Mouse (Mus musculus) liver, embryonic 14.5 days (tissue): ENCODE measurements at regions not wholly inside any gene's neighbourhood (a gene's known extent, or its start where the extent isn't known, plus 50 kb on each side); places are given as distances from the start of the nearest gene placed in this dataset.

ENCODE experiments used
- ATAC-seq: fragments of 200-750 bp; cut with Nextera tagmentation; 2 replicates; pipeline ENCODE4 v1.8.0; 2017; ENCODE audit warnings: moderate number of reproducible peaks, mild to moderate bottlenecking, moderate library complexity; ENCODE audit not compliant: insufficient read depth
- DNase-seq, 3 experiments: peaks; one replicate each; pipeline ENCODE4 v3.0.0-alpha.2; 2012 to 2013; ENCODE audit warnings: low read depth in 3 of 3, low spot score in 3 of 3
- H3K27ac ChIP-seq: fragments of 300-500 bp; sonication (generic); 2 replicates; pipeline ENCODE4 v1.5.1; 2014; ENCODE audit warnings: moderate library complexity, mild to moderate bottlenecking, control low read depth, inconsistent platforms
- H3K27me3 ChIP-seq: fragments of 300-500 bp; sonication (generic); 2 replicates; pipeline ENCODE4 v1.6.1; 2014; ENCODE audit warnings: mild to moderate bottlenecking, low read length, moderate library complexity; ENCODE audit not compliant: control insufficient read depth, insufficient read depth
- H3K36me3 ChIP-seq: fragments of 300-500 bp; sonication (generic); replicated peaks from 2 replicates; pipeline ENCODE4 v1.6.1; 2014; ENCODE audit warnings: low read depth; ENCODE audit not compliant: control insufficient read depth, insufficient read depth
- H3K4me1 ChIP-seq, 2 experiments: fragments of 200-500 bp in 1 of 2; fragments of 300-500 bp in 1 of 2; sonication (generic) in 1 of 2; replicated peaks; 2 replicates each; pipeline ENCODE4 v1.6.1; 2012 to 2014; ENCODE audit warnings: antibody characterized with exemption in 1 of 2, inconsistent platforms in 1 of 2, low read length in 1 of 2; ENCODE audit not compliant: control insufficient read depth in 2 of 2, insufficient read depth in 2 of 2
- H3K4me2 ChIP-seq: fragments of 300-500 bp; sonication (generic); 2 replicates; pipeline ENCODE4 v1.6.1; 2014; ENCODE audit warnings: low read depth, mild to moderate bottlenecking, control low read depth, moderate library complexity
- H3K4me3 ChIP-seq, 2 experiments: fragments of 200-500 bp in 1 of 2; fragments of 300-500 bp in 1 of 2; sonication (generic) in 1 of 2; 2 replicates each; pipeline ENCODE4 v1.5.1; 2012 to 2014; ENCODE audit warnings: low read depth in 2 of 2, low read length in 2 of 2, mild to moderate bottlenecking in 2 of 2, control low read depth in 1 of 2, inconsistent platforms in 1 of 2, moderate library complexity in 1 of 2; ENCODE audit not compliant: insufficient read depth in 1 of 2
- H3K9ac ChIP-seq: fragments of 300-500 bp; sonication (generic); replicated peaks from 2 replicates; pipeline ENCODE4 v1.6.1; 2014; ENCODE audit warnings: mild to moderate bottlenecking, control low read depth, moderate library complexity
- H3K9me3 ChIP-seq: fragments of 300-500 bp; sonication (generic); 2 replicates; pipeline ENCODE4 v1.6.1; 2016; ENCODE audit warnings: low read length, mixed read lengths; ENCODE audit not compliant: control insufficient read depth
- CTCF ChIP-seq: IDR thresholded peaks from 2 replicates; pipeline ENCODE4 v1.5.1; 2016; ENCODE audit warnings: antibody characterized with exemption, low read depth, control low read depth
- EP300 ChIP-seq: IDR thresholded peaks from 2 replicates; pipeline ENCODE4 v1.6.1; 2016; ENCODE audit warnings: antibody characterized with exemption, low read depth
- WGBS: fragments of 180-500 bp; shearing (Covaris S2); extraction: QIAGEN DNeasy Blood & Tissue Kit; methylation state at CpG from one replicate; pipeline ENCODE4 v1.1.7; 2014; ENCODE audit not compliant: insufficient replicate concordance; 5-methylcytosine and 5-hydroxymethylcytosine counted together

DNA sequence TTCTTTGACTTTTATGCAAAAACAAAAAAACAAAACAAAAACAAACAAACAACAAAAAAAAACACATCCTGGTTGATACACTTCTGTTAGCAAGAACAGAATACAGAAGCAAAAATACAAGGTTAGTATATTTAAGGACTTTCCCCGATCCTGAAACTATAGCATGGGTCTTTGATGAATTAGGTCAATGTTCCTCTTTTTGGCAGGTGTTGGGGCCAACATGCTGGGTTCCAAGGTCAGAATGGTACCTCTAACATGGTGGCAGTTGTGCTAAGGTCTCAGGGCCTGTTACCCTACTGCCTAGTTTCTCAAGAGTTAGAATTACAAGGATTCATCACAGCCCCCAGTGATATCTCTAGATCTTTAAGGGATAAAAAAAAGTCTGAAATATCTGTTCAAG lies 289.7 kb downstream of the Tns1 start:
- H3K4me1 ChIP-seq, result no peaks in the 10 kb centered on the region
- H3K36me3 ChIP-seq, result no peaks in the 10 kb centered on the region
- H3K4me3 ChIP-seq, result no peak overlapping the region
- H3K27me3 ChIP-seq, result no peaks in the 10 kb centered on the region
- H3K27ac ChIP-seq, result no peak overlapping the region
- H3K4me2 ChIP-seq, result no peak overlapping the region
- no peak for DNase-seq
- H3K9me3 ChIP-seq, result no peaks in the 10 kb centered on the region
- 65% methylated on average over 1 of the region's 1 CpGs for WGBS
- no peak overlapping the region for H3K9ac ChIP-seq
- TF ChIP-seq EP300 (no peak), CTCF (no peak)
- ATAC-seq, result no peak

DNA sequence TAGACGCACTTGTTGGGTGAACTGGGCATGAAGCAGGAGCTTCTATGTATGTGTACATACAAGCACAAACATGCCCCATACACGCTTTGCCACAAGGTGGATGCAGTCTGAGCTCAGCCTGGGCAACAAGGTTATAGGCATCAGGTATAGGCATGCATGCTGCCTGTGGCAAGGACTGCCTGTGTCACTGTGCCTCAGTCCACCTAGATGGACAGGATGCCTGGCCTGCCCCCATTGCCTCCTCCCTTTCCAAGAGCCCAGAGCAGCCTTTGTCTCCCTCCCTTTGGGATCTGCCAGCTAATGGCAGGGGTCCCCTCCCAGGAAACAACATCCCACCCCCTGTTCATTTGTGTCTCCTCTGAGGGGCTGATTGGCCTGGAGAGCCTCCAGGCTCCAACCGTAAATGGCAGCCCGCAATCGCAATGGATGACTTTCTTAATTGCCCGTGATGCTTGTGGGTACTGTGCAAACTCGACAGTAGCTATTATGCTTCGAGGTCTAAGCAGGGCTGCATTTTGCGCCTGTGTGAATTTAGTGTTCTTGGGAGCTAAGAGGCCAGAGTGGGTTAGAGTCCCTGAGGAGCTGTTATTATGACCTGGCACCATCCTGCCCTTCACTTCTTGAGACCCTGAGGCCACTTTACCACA lies 293.6 kb downstream of the Tns1 start:
- no peaks in the 10 kb centered on the region for H3K27me3 ChIP-seq
- TF ChIP-seq EP300, result no peak
- TF ChIP-seq CTCF, result no peak
- no peak overlapping the region for H3K4me3 ChIP-seq
- no peak overlapping the region for H3K4me2 ChIP-seq
- DNase-seq, result no peak
- H3K4me1 ChIP-seq, result no peaks in the 10 kb centered on the region
- H3K9me3 ChIP-seq, result no peaks in the 10 kb centered on the region
- no peak for ATAC-seq
- H3K27ac ChIP-seq, result no peak overlapping the region
- H3K9ac ChIP-seq, result no peak overlapping the region
- 61% methylated on average over 9 of the region's 9 CpGs for WGBS
- H3K36me3 ChIP-seq, result no peaks in the 10 kb centered on the region

DNA sequence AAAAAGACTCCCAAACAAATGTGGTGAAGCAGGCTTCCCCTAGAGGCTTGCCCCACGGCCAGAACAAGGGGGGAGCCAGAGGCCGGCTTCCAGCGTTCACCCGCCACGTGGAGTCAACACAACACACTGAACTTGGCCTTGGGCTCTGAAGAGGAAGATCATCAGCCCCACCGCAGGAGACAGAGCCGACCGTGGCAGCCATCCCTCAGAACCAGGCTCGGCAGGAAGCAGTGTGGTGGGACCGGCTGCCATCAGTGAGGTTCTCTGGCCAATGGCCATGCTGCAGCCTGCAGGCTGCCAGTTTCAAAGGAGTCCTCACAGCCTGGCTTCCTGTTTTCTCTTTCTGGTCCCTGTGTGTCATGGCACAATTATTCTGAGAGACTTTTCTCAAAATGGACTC lies 295.3 kb downstream of the Tns1 start:
- no peak overlapping the region for H3K27ac ChIP-seq
- H3K4me1 ChIP-seq, result no peaks in the 10 kb centered on the region
- no peak overlapping the region for H3K9ac ChIP-seq
- TF ChIP-seq CTCF (no peak), EP300 (no peak)
- H3K36me3 ChIP-seq, result no peaks in the 10 kb centered on the region
- H3K9me3 ChIP-seq, result no peaks in the 10 kb centered on the region
- ATAC-seq (no peak), DNase-seq (no peak)
- WGBS, result 18% methylated on average over 10 of the region's 10 CpGs
- no peak overlapping the region for H3K4me3 ChIP-seq
- H3K27me3 ChIP-seq, result no peaks in the 10 kb centered on the region
- H3K4me2 ChIP-seq, result no peak overlapping the region

DNA sequence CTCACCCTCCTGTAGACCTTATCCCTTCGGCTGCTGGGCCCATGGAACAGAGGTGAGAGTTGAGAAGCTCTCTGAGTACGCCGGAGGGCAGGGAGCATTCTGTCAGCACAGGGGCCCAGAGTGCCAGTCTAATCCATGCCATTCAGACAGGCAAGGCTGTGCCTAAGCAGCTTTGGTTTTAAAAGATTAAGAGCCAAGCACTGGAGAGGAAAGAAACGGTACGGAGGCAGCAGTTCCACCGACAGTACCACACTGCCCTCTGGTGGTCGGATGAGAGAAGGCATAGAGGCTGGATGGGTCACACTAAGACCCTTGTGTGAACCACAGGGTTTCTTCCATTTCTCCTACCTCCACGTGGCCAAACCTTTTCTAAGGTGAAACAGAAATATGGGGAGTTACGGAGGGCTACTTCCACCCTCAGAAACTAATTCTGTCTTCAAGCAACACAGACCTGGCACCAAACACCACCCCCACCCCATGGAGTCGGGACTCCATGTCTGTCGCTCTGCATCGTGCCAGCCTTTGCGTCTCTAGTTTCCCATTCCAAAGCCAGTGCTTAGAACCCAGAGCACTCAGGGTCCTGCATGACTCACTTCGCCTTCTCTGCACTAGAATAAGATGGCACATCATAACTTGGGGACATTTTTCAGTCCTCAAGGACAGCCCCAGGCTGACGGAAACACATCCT lies 297.9 kb downstream of the Tns1 start:
- Histone ChIP-seq H3K36me3 (no peaks in the 10 kb centered on the region), H3K27ac (no peak overlapping the region), H3K4me2 (no peak overlapping the region), H3K4me3 (no peak overlapping the region), H3K9ac (no peak overlapping the region), H3K4me1 (no peaks in the 10 kb centered on the region), H3K27me3 (no peaks in the 10 kb centered on the region), H3K9me3 (no peaks in the 10 kb centered on the region)
- DNase-seq (peak; percentile 4 to 9 (median 6)), ATAC-seq (no peak)
- 37% methylated on average over 15 of the region's 15 CpGs for WGBS
- peak; percentile 95 for TF ChIP-seq CTCF
- no peak for TF ChIP-seq EP300

DNA sequence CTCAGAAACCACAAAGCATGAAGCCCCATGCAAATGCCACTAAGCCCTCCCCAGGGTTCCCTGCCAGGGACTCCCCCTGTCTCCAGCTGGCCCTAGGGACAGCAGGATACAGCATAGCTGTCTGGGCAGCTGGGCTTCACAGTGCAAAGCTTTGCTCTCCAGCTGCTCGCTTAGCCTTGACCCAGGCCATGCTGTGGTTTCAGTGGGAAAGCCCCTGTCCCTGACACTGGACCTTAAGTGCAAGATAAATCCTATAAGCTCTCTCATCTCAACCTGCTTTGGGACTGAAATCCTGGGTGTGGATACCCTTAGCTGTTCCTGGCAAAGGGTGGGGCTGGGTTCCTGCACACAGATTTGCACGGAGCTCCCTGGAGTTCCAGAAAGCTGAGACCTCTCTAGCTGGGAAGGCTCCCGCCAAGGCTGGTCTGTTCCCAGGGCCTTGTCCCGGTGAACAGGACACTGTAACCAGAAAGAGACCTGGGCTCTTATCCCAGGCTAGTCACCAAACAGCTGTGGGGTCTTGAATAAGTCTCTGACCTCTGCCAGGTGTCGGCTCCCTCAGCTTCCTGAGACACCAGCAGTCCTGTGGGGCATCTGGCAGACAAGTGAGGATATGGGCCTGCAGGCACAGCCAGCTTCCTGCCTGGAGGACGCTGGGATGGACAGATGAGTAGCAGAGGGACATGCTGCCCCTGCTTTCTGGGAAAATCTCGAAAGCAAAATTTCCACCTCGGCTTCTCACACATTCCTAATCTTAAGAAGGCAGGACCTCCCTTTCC lies 299.7 kb downstream of the Tns1 start:
- TF ChIP-seq EP300 (no peak), CTCF (no peak)
- H3K4me2 ChIP-seq, result no peak overlapping the region
- H3K27me3 ChIP-seq, result no peaks in the 10 kb centered on the region
- ATAC-seq (no peak), DNase-seq (no peak)
- H3K4me3 ChIP-seq, result no peak overlapping the region
- 45% methylated on average over 8 of the region's 8 CpGs for WGBS
- H3K27ac ChIP-seq, result no peak overlapping the region
- H3K36me3 ChIP-seq, result no peaks in the 10 kb centered on the region
- H3K9me3 ChIP-seq, result no peaks in the 10 kb centered on the region
- H3K4me1 ChIP-seq, result no peaks in the 10 kb centered on the region
- no peak overlapping the region for H3K9ac ChIP-seq
